Mouse (Mus musculus) embryonic fibroblast, embryonic 13.5 days (primary cell): ENCODE measurements at regions not wholly inside any gene's neighbourhood (a gene's known extent, or its start where the extent isn't known, plus 50 kb on each side); places are given as distances from the start of the nearest gene placed in this dataset.

Experiments used
- CTCF ChIP-seq: IDR thresholded peaks from 2 replicates; pipeline ENCODE4 v1.5.1; 2011; ENCODE audit warnings: mild to moderate bottlenecking, control low read depth, low read length, moderate library complexity, borderline replicate concordance; ENCODE audit not compliant: insufficient read depth
- POLR2A ChIP-seq: IDR thresholded peaks from 2 replicates; pipeline ENCODE4 v1.6.1; 2011; ENCODE audit warnings: low read depth, mild to moderate bottlenecking, control low read depth, low read length, moderate library complexity

- TF ChIP-seq CTCF (no peak), POLR2A (no peak)
Observed at GRCm38 (mm10) chr1:105426086-105426485, 69.6 kb upstream of the Rnf152 start.
